Mouse (Mus musculus): ENCODE data around the gene Slc50a1.
A peak's percentile ranks its signal among the peaks of the same experiment; 100 is the strongest.

The Slc50a1 gene

GRCm38 (mm10) chr3:89268916-89269315 lies 1.5 kb downstream of the Slc50a1 start:
- DNase-seq (ENCODE audit: extremely low read depth, low read depth), result no peak

GRCm38 (mm10) chr3:89266439-89266893 lies 3.9 kb downstream of the Slc50a1 start:
- DNase-seq (ENCODE audit: extremely low read depth, low read depth), result peak; percentile 82

DNA sequence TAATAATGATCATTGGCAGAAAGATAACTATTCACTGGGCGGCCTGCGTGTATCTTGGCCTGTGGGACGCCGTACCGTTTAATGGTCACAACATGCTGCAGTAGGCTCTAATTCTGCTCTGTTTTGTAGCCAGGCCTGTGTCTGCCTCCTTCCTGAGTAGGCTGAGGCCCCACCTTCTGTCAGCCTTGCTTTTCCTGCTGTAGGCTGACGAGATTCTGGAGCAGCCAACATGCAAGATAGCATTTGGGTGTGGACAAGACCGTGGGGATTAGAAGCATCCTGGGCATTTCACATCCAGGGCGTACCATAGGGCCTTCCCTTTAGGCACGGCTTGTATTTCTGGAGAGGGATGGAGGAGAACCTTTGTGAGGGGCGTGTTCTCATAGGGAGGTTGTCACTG lies 8.0 kb downstream of the Slc50a1 start:
- DNase-seq (ENCODE audit: extremely low read depth, low read depth), result no peak

DNA sequence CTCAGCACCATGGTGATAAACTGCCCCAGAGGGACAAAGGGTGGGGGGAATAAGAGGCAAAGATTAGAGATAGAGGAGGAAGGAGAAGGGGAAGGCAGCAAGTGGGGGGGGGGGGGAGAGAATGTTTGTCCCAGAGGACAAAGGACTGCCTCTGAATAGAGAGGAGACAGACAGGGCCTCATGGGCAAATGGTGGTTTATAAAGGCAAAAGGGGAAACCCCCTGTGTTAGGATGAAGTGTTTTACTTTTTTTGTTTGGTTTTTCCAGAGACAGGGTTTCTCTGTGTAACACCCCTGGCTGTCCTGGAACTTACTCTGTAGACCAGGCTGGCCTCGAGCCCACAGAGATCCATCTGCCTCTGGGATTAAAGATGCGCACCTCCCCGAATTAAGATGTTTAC lies 10.2 kb downstream of the Slc50a1 start:
- no peak for DNase-seq (ENCODE audit: extremely low read depth, low read depth)

GRCm38 (mm10) chr3:89259076-89259475 lies 11.3 kb downstream of the Slc50a1 start, which contains the start of gene Dpm3:
Gene Dpm3 (plus strand): TSS chr3:89259358.
- no peak for DNase-seq (ENCODE audit: extremely low read depth, low read depth)

- no peak for DNase-seq (ENCODE audit: extremely low read depth, low read depth)
Measured at GRCm38 (mm10) chr3:89256177-89256576, 14.2 kb downstream of the Slc50a1 start.

DNA sequence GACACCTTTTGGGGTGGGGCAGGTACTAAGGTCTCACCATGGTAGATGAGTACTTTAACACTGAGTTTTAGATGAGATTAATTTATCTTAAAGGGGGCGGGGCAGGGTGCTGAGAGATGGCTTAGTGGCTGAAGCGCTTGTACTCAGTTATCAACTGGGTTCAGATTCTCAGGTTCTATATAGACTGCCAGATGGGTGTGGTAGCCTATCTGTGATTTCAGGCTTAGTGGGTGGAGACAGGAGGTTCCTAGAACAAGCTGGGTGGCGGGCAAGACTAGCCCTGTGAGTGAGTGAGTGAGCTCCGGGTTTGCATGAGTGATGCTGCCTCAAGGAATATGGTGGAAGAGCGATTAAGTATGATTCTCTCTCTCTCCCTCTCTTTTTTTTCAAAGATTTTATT lies 15.4 kb downstream of the Slc50a1 start:
- no peak for DNase-seq (ENCODE audit: extremely low read depth, low read depth)

DNA sequence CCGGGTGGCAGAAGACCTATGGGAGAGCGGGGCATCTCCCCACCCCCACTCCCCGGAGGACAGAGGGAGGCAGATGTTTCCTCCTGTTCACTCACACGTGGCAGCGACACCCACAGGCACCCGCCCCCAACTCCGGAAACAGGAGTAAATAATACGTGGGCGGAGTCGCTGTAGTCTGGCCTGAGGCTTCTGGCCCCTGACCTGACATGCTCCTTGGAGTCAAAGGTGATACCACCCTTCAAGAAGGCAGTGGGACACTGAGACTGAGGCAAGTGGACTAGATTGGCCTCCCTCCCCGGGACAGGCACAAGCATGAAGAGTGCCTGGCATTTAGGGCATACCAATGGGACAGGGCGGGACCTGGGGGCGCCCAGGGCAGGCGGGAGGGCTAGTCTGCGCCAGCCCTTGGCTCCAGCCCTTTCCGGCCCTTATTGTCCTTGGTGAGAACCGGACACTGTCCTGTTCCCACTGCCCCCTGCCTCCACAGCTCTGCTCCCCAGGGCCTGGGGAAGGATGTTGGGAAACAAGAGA lies 18.9 kb downstream of the Slc50a1 start:
- DNase-seq (ENCODE audit: extremely low read depth, low read depth), result no peak

- peak; percentile 48 for DNase-seq (ENCODE audit: extremely low read depth, low read depth)
Measured at GRCm38 (mm10) chr3:89250435-89251040, 19.8 kb downstream of the Slc50a1 start.

DNA sequence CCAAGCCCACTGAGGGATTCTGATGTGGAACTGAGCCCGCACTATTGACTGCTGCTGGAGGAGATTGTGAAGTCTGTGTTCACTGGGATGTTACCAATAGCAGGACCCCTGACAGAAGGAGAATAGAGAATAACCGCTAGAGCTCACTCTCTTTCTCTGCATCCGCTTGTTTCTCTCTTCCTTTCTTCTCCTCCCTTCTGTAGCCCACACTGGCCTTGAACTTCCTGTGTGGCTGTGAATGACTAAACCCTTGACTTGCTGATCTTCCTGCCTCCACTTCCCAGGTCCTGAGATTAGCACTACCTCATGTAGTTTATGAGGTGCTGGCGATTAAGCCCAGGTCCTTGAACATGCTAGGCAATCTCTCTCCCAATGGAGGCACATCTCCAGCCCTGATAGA lies 22.9 kb downstream of the Slc50a1 start:
- DNase-seq (ENCODE audit: extremely low read depth, low read depth), result no peak

GRCm38 (mm10) chr3:89246261-89247100 lies 23.9 kb downstream of the Slc50a1 start, which contains the start of gene Trim46:
Gene Trim46 (minus strand): TSS chr3:89246309.
- peak; percentile 93 for DNase-seq (ENCODE audit: extremely low read depth, low read depth)

DNA sequence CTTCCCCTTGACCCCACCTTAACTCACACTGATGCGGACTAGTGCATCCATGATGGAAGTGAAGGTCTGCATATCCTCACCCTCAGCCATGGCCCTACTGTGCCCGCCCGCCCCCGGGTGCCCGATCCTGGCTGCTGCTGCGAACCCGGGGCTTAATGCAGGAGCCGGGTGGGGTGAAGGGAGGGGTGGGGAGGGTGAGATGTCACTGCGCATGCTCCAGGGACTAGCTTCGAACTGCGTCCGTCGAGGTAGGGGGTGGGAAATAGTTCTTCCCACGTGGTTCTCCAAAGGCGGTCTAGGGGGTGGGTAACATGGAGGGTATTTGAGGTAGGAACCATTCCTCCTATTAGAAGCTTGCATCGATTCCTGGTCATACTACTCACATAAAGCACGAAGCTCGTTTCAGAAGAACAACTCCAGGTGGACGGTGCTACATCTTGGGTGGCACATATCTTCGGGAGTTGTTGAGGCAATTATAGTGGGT lies 24.6 kb downstream of the Slc50a1 start, which contains the start of gene Krtcap2:
Gene Krtcap2 (plus strand): TSS at position 279 of the 484 bp plus-strand sequence.
- DNase-seq (ENCODE audit: extremely low read depth, low read depth), result peak; percentile 81

GRCm38 (mm10) chr3:89244982-89245687 lies 25.2 kb downstream of the Slc50a1 start:
- no peak for DNase-seq (ENCODE audit: extremely low read depth, low read depth)

DNA sequence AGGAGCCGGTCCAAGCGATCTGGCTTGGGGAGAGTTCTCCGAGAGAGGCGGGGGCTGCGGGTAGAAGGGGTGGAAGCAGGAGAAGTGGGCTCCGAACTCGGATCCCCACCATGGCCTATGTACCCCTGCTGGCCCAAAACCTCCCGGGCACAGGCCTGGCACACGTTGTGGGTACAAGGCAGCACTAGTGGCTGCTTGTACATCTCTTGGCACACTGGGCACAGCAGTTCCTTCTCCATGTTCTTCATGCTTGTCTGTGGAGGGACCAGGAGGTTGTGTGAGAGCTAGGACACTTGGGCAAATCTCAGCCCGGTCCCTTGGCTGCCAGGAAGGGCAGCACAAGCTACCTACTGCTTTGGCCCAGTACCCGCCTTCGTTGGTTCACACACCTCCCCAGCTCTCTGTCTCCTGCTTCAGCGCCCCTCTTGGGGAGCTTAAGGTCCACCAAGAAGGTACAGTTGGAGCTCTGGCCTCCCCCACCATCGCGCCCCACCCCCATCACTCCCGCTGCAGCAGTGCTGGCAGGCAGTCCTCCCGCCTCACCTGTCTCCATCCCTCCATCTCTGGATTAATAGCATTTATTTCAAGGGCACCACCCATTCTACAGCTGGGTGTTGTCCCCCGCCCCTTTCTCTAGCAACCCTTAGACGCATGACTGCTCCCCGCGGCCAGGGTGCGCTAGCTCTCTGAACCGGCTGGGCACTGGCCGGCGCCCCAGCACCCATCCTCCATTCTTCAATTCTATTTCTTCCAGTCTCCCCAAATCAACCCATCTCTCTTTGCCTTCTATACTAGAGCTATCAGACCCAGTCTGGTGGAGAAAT lies 26.0 kb downstream of the Slc50a1 start:
- DNase-seq (ENCODE audit: extremely low read depth, low read depth), result no peak

DNA sequence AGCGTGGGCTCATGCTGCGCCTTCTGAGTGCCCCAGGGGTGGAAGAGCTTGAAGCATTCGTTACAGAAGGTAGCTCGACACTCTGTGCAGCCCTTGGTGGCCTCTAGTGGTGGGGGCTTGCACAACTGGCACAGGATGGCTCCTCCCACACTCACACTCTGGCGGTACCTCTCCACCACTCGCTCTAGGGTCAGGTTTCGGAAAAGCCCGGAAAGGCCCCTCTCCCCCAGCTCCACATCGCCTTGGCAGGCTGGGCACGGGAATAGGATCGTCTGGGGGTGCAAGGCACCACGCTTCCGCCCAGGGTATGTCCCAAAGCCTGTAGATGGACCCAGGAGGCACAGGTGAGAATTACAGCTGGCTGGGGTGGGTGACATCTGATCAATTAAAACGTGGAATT lies 26.8 kb downstream of the Slc50a1 start:
- no peak for DNase-seq (ENCODE audit: extremely low read depth, low read depth)

- DNase-seq (ENCODE audit: extremely low read depth, low read depth), result peak; percentile 75
Measured at GRCm38 (mm10) chr3:89242331-89242895, 28.0 kb downstream of the Slc50a1 start.

DNA sequence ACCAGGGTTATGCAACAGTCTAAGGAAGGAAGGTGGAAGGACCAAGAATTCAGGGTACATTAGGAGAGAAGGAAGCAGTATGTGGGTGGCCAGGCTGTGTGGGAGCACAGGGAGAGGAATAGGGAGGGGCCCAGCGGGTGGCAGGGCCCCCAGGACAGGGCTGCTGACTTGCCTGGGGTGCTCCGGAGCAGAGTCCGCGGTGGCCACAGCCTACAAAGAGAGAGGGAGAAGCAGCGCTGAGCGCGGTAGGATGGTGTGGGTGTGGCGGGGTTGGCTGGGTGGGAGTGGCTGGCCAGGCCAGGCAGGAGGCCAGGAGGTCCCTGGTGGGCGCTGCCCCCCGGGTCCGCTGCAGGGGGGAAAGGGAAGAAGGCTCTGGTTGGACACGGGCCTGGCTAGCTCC lies 31.9 kb downstream of the Slc50a1 start:
- no peak for DNase-seq (ENCODE audit: extremely low read depth, low read depth)

- no peak for DNase-seq (ENCODE audit: extremely low read depth, low read depth)
Measured at GRCm38 (mm10) chr3:89237682-89238081, 32.7 kb downstream of the Slc50a1 start.

GRCm38 (mm10) chr3:89236516-89236915 lies 33.9 kb downstream of the Slc50a1 start:
- no peak for DNase-seq (ENCODE audit: extremely low read depth, low read depth)

DNA sequence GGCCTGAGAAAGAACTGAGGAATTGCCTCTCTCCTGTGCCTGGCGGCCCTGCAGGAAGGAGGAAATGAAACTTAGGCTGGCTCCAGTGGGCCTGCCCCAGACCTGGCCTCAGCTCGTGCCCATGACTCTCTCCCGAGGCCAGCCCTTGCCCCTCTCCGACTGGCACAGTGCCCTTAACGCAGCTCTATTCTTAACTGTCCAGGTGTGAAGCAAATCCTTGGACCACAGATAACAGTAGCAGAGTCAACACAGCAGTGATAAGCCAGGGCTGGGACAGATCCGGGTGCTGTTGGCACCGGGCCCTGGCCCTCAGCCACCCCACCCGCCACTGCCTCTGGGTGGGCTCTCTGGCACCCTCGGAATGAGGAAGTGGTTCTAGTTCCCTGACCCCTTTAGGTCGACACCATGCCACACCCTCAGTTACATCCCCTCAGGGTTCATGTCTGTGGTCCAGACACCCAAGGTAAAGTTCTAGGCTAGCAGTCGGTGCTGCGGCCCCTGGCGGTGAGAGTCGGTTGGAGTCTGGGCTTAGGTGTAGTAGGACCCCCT lies 36.7 kb downstream of the Slc50a1 start:
- no peak for DNase-seq (ENCODE audit: extremely low read depth, low read depth)

All from MEL-GATA-1-ER (cell line).